Mouse (Mus musculus): Measurements from ENCODE around the gene Mogs.

DNA sequence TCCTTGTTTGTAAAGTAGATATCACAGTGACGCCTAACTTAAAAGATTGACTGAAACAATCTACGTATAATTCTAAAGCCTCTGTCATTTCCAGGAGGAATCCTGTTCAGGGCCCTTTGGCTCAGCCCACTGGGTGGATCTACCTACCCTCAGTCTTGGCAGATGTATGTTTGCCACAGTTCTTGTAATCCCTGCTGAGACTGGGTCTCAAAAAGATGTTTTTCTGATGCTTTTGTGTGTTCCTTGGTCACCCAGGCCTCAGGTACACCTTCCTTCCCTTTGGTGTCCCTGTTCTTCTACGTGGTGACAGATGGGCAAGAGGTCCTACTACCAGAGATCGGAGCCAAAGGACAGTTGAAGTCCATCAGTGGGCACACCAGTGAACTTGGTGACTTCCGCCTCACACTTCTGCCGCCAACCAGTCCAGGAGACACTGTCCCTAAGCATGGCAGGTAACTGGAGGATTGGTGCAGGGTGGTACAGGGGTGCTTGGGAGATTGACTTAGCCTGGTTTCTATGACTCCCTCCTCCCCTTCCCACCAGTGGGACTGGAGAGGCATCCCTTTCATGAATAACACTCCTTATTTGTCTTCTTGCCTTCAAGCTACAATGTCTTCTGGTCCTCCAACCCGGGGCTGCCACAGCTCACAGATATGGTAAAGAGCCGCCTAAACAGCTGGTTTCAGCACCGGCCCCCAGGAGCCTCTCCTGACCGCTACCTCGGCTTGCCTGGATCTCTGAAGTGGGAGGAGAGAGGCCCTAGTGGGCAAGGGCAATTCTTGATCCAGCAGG is 1.3 kb downstream of the Mogs start:
- TF ChIP-seq CTCF (IDR thresholded peaks at IDR 0.05; ENCODE audit: low read depth) (no peak), EP300 (IDR thresholded peaks at IDR 0.05; ENCODE audit: low read depth) (no peak)

Measured in heart, postnatal 0 days (tissue).